Mouse (Mus musculus): ENCODE data around the gene Tnfrsf1a.
A peak's percentile ranks its signal among the peaks of the same experiment; 100 is the strongest.

Tnfrsf1a gene

GRCm38 (mm10) chr6:125355197-125355741 is 6.1 kb downstream of the Tnfrsf1a start:
- DNase-seq, result peak in 1 of 2 experiments; percentile 60

- peak in 1 of 2 experiments; percentile 63 for DNase-seq
Observed at GRCm38 (mm10) chr6:125356264-125356663, 7.1 kb downstream of the Tnfrsf1a start.

GRCm38 (mm10) chr6:125357334-125357733 is 8.2 kb downstream of the Tnfrsf1a start:
- DNase-seq, result no peak

GRCm38 (mm10) chr6:125359999-125360398 is 10.8 kb downstream of the Tnfrsf1a start:
- DNase-seq, result no peak

- DNase-seq, result no peak
Observed at GRCm38 (mm10) chr6:125360846-125361245, 11.7 kb downstream of the Tnfrsf1a start.

GRCm38 (mm10) chr6:125361467-125362291 is 12.5 kb downstream of the Tnfrsf1a start:
- peak; percentile 69 to 77 for DNase-seq

GRCm38 (mm10) chr6:125363021-125363420 is 13.9 kb downstream of the Tnfrsf1a start:
- no peak for DNase-seq

- peak in 1 of 2 experiments; percentile 26 for DNase-seq
Observed at GRCm38 (mm10) chr6:125363451-125364242, 14.5 kb downstream of the Tnfrsf1a start.

GRCm38 (mm10) chr6:125364448-125364847 is 15.3 kb downstream of the Tnfrsf1a start:
- peak in 1 of 2 experiments; percentile 57 for DNase-seq

GRCm38 (mm10) chr6:125365522-125365921 is 16.4 kb downstream of the Tnfrsf1a start:
- DNase-seq, result no peak

GRCm38 (mm10) chr6:125366133-125366532 is 17.0 kb downstream of the Tnfrsf1a start:
- DNase-seq, result no peak

- DNase-seq, result peak in 1 of 2 experiments; percentile 42
Observed at GRCm38 (mm10) chr6:125367758-125368371, 18.7 kb downstream of the Tnfrsf1a start.

GRCm38 (mm10) chr6:125377042-125377441 is 27.9 kb downstream of the Tnfrsf1a start:
- DNase-seq, result peak in 1 of 2 experiments; percentile 27

GRCm38 (mm10) chr6:125377582-125378451 is 28.7 kb downstream of the Tnfrsf1a start:
- peak; percentile 84 for DNase-seq

- no peak for DNase-seq
Observed at GRCm38 (mm10) chr6:125378621-125379020, 29.5 kb downstream of the Tnfrsf1a start.

GRCm38 (mm10) chr6:125379781-125380180 is 30.6 kb downstream of the Tnfrsf1a start:
- DNase-seq, result no peak

- peak; percentile 59 to 62 for DNase-seq
Observed at GRCm38 (mm10) chr6:125380372-125381360, 31.5 kb downstream of the Tnfrsf1a start, which contains the start of gene Plekhg6. Gene Plekhg6 (minus strand): TSS chr6:125380793.

- DNase-seq, result no peak
Observed at GRCm38 (mm10) chr6:125382024-125382423, 32.9 kb downstream of the Tnfrsf1a start.

- peak in 1 of 2 experiments; percentile 49 for DNase-seq
Observed at GRCm38 (mm10) chr6:125385066-125385974, 36.2 kb downstream of the Tnfrsf1a start.
